Mouse (Mus musculus) erythroblast, embryonic 14.5 days (primary cell): Measurements from ENCODE around the gene Itsn1. TPM values are rescaled to one million over a fixed set of nuclear protein-coding genes. Genes with fewer than 3 reads are reported as not detected.

Experiments
- H3K27me3 ChIP-seq: 2 replicates; pipeline ENCODE4 v1.6.1; 2012; ENCODE audit warnings: inconsistent platforms; ENCODE audit not compliant: control insufficient read depth
- H3K36me3 ChIP-seq: 2 replicates; pipeline ENCODE4 v1.6.1; 2012; ENCODE audit warnings: mild to moderate bottlenecking, inconsistent platforms; ENCODE audit not compliant: control insufficient read depth
- H3K4me1 ChIP-seq: 2 replicates; pipeline ENCODE4 v1.6.1; 2012; ENCODE audit warnings: inconsistent platforms; ENCODE audit not compliant: control insufficient read depth
- H3K4me3 ChIP-seq: replicated peaks from 2 replicates; pipeline ENCODE3; 2012; ENCODE audit warnings: moderate library complexity, mild to moderate bottlenecking, inconsistent platforms
- H3K9me3 ChIP-seq: 2 replicates; pipeline ENCODE4 v1.6.1; 2012; ENCODE audit warnings: low read length, inconsistent platforms, mixed read lengths; ENCODE audit not compliant: control insufficient read depth
- GATA1 ChIP-seq: IDR thresholded peaks from 2 replicates; pipeline ENCODE4 v1.6.1; 2012; ENCODE audit warnings: low read length, inconsistent platforms, mixed read lengths
- TAL1 ChIP-seq: IDR thresholded peaks from 3 replicates; pipeline ENCODE4 v1.6.1; 2012; ENCODE audit warnings: low read length, inconsistent platforms, mixed read lengths
- polyA plus RNA-seq: library from polyadenylated mRNA; stranded (reverse); fragments of >175 nt; gene quantifications from 2 replicates; pipeline ENCODE4 v1.2.3, GENCODE M21; 2012

Itsn1 gene
- polyA plus RNA-seq, 1 experiment: 31.5 TPM

DNA sequence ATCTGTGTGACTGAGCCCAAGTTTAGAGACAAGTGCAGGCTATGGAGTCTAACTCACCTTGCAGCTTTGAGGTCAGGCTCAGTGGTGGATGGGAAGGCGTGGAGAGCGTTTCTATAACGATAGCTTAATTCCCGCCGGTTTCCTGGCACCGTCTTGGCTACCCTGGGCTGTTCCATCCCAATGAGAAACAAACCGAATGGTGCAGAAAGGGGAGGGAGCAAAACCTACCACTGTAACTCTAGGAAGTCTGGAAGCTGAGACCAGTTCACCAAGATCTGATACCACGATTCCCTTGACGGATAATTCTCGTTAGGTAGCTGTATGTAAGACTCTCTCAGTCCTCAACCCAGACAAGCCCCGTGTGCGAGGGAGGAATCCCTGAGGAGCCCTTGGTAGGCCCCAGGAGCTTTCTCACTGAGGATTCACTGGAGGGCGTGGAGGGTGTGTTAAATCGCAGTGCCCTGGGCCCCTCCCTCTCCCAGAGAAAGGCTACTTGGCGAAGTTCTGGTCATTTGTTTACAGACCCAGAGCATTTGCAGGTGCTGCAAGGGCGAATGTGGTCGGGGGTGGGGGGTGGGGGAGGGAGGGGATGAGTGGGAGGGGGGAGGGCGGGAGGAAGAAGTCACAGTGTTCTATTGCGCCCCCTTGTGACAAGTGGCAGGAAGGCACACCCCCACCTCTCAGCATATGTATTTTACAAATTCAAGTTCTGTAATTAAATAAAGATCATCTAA is 156.5 kb downstream of the Itsn1 start:
- Histone ChIP-seq H3K27me3 (peaks cover 20% of the 10 kb centered on the region), H3K4me3 (no peak overlapping the region), H3K36me3 (no peaks in the 10 kb centered on the region), H3K4me1 (peaks cover 26% of the 10 kb centered on the region), H3K9me3 (no peaks in the 10 kb centered on the region)
- TF ChIP-seq GATA1: no peak
- TF ChIP-seq TAL1: no peak

DNA sequence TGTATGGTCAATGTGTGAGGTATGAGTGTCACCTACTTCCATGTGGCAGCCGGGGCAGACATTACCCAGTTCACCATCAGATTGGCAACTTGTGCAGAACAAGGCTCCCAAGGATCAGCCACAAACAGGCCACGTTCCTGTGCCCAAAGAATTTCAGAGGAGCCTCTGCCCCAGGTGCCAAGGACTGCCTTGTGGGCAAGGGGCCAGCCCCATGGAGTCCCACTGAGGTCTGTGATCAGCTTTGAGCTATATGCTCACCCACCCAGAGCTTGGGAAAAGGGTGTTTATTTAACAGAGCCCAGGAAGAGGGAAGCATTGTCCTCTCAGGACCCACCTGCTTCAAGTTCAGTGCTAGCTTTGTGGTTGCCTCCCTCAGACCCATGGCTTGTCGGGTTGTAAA is 159.3 kb downstream of the Itsn1 start:
- Histone ChIP-seq H3K9me3 (no peaks in the 10 kb centered on the region), H3K36me3 (no peaks in the 10 kb centered on the region), H3K4me1 (peaks cover 14% of the 10 kb centered on the region), H3K27me3 (peaks cover 9% of the 10 kb centered on the region), H3K4me3 (no peak overlapping the region)
- TF ChIP-seq GATA1: no peak
- no peak for TF ChIP-seq TAL1

DNA sequence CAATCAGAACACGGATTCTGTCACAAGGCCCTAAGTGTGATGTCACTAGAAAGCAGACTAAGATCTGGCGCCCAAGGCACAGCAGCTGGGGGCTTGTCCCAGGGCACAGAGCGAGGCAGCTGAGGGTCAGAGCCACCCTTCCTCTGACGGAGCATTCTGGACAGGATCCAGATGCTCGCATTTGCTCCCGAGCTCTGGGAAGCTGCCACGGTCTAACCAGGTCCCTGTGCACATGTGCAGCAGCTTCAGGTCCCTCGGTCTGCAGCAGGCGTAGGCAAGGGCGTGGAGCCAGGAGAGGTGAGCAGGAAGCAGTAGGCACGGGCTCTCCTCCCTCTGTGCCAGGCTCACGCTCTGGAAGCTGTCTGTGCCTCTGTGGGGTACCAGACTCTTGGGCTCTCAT is 160.8 kb downstream of the Itsn1 start:
- TF ChIP-seq GATA1 (no peak), TAL1 (no peak)
- Histone ChIP-seq H3K4me3 (no peak overlapping the region), H3K4me1 (peaks cover 7% of the 10 kb centered on the region), H3K36me3 (no peaks in the 10 kb centered on the region), H3K27me3 (peaks cover 14% of the 10 kb centered on the region), H3K9me3 (no peaks in the 10 kb centered on the region)

DNA sequence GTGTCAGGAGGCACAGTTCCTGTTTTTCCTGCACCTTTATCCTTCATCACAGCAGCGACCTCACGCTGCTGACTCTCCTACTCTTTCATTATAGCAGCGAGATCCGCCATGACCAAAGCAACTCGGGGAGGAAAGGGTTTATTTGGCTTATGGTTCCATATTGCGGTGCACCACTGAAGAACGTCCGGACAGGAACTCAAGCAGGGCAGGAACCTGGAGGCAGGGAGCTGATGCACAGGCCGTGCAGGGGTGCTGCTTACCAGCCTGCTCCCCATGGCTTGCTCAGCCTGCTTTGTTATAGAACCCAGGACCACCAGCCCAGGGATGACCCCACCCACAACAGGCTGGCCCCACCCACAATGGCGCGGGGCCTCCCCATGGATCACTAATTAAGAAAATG is 162.1 kb downstream of the Itsn1 start:
- Histone ChIP-seq H3K9me3 (no peaks in the 10 kb centered on the region), H3K36me3 (no peaks in the 10 kb centered on the region), H3K4me1 (no peaks in the 10 kb centered on the region), H3K4me3 (no peak overlapping the region), H3K27me3 (peaks cover 16% of the 10 kb centered on the region)
- TF ChIP-seq TAL1 (no peak), GATA1 (no peak)

DNA sequence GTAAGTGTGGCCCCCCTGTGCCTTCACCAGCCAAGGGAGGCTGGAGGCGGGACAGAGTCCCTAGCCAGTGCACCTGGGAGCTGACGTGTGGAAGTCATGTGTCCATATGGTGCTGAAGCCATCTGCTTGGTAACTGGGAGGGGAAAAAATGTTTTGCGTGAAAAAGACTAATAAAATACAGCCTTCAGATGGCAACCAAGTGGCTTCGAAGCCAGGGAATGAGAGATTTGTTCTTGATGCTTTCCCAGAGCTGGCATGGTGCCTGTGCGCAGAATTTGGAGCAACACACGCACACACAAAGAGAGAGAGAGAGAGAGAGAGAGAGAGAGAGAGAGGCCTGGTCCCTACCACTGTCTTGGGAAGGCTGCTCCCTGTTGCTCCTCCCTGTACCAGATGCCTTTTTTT is 167.3 kb downstream of the Itsn1 start:
- peaks cover 23% of the 10 kb centered on the region for H3K27me3 ChIP-seq
- no peaks in the 10 kb centered on the region for H3K36me3 ChIP-seq
- no peak overlapping the region for H3K4me3 ChIP-seq
- H3K4me1 ChIP-seq: no peaks in the 10 kb centered on the region
- no peaks in the 10 kb centered on the region for H3K9me3 ChIP-seq
- no peak for TF ChIP-seq GATA1
- TF ChIP-seq TAL1: no peak

DNA sequence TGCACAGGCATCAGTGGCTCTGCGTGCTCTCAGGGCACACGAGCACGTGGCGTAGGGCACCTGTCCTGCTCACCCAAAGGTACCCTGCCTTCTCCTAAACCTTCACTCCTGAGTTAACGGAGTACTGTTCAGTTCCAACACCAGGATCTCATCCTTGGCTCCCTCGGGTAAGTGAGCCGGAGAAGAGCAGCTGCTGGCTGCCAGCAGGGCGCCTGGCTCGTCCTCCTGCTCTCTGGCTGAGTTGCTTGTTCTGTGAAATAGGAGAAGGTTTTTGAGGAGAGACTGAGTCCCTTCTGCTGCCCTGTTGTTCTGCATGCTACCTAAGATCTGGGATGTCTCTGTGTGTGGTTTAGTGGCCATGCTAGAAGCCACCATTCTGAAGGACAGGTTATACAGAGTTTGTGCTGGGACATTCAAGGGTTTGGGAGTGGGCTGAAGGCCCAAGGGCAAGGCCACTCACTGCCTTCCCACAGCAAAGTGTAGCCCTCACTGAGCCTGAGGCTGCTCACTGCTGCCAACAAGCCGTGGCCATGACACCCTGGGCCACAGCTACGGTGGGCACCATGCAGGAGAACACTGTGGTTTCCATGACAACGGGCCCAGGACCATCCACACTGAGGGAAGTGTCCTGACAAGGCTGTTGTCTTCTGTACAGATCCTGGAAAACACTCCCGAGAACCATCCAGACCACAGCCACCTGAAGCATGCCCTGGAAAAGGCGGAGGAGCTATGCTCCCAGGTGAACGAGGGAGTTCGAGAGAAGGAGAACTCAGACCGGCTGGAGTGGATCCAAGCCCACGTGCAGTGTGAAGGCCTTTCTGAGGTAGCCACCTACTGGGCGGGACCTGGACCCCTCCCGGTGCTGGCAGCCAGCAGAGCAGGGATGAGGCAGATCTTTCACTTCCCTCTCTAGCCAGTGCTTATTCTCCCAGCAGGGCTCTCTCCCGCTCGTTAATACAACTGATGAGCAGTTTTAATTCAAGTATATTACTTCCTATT is 170.1 kb downstream of the Itsn1 start:
- H3K4me1 ChIP-seq: no peaks in the 10 kb centered on the region
- H3K4me3 ChIP-seq: no peak overlapping the region
- TF ChIP-seq TAL1 (no peak), GATA1 (no peak)
- H3K36me3 ChIP-seq: no peaks in the 10 kb centered on the region
- peaks cover 6% of the 10 kb centered on the region for H3K9me3 ChIP-seq
- peaks cover 18% of the 10 kb centered on the region for H3K27me3 ChIP-seq

DNA sequence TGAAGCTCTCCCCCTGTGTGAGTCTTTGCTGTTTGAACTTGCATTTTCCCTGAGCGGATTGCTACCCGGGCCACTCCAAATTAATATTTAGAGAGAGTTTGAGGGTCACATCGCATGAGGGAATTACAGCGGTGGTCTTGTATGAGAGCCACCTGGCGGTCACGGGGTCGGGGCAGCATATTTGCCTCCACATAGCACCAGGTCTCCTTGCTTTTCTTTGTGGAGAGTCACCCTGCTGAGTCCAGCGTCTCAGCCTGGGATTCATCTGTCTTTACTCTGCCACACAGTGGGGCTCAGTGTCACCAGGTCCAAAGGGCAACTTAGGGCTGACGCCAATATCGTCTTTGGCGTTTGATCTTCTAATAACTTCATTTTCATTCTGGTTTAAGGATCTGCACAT is 171.2 kb downstream of the Itsn1 start:
- peaks cover 13% of the 10 kb centered on the region for H3K27me3 ChIP-seq
- H3K4me3 ChIP-seq: no peak overlapping the region
- H3K9me3 ChIP-seq: peaks cover 8% of the 10 kb centered on the region
- H3K4me1 ChIP-seq: no peaks in the 10 kb centered on the region
- no peaks in the 10 kb centered on the region for H3K36me3 ChIP-seq
- TF ChIP-seq GATA1: no peak
- no peak for TF ChIP-seq TAL1

DNA sequence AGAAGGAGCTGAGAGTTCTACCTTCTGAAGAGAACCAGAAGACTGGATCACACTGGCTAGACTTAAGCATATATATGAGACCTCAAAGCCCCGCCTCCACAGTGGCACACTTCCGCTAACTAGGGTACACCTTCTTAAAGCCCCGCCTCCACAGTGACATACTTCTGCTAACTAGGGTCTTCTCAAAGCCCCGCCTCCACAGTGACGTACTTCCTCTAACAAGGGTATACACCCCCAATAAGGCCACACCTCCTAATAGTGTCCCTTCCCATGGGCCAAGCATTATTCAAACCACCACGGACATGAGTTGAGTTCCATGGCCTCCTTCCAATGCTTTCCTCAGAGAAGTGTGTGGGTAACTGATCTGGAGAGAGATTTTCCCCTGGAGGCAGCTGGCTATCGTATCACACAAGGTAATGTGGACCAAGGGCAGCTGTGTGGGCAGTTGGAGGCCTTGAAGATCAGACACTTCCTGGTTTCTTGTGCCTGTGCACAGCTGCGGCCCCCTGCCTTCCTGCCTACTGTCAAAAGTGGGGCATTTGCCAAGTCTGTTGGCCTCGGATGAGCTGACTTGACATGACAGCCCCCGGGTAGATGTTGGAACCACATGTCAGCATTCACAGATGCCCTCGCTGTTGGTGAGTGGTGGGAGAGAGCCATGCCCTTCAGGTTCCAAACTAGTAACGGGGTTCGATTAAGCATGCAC is 174.9 kb downstream of the Itsn1 start:
- TF ChIP-seq TAL1 (no peak), GATA1 (no peak)
- Histone ChIP-seq H3K27me3 (peaks cover 15% of the 10 kb centered on the region), H3K4me1 (no peaks in the 10 kb centered on the region), H3K9me3 (peaks cover 8% of the 10 kb centered on the region), H3K36me3 (no peaks in the 10 kb centered on the region), H3K4me3 (no peak overlapping the region)
